Mouse (Mus musculus) midbrain, embryonic 16.5 days (tissue): Measurements from ENCODE around the gene H2-K1. TPM values are rescaled to one million over a fixed set of nuclear protein-coding genes. Genes with fewer than 3 reads are reported as not detected.
"Not testable (repeated sequence)": the region's sequence is repeated elsewhere in the genome, so short reads cannot be mapped to it uniquely, and the experiment has no call there.

Source experiments
- ATAC-seq: fragments of 200-750 bp; cut with Nextera tagmentation; 2 replicates; pipeline ENCODE4 v1.8.0; 2017; ENCODE audit warnings: moderate TSS enrichment
- H3K27ac ChIP-seq: fragments of 300-500 bp; sonication (generic); 2 replicates; pipeline ENCODE4 v1.5.1; 2014; ENCODE audit warnings: mild to moderate bottlenecking, low read length, mixed read lengths
- H3K27me3 ChIP-seq: fragments of 300-500 bp; sonication (generic); 2 replicates; pipeline ENCODE4 v1.6.1; 2014; ENCODE audit warnings: low read depth, low read length, mixed read lengths; ENCODE audit not compliant: control insufficient read depth, insufficient read depth
- H3K36me3 ChIP-seq: fragments of 300-500 bp; sonication (generic); 2 replicates; pipeline ENCODE4 v1.6.1; 2014; ENCODE audit warnings: mild to moderate bottlenecking, low read length, moderate library complexity, mixed read lengths; ENCODE audit not compliant: control insufficient read depth, insufficient read depth
- H3K4me1 ChIP-seq: fragments of 300-500 bp; sonication (generic); 2 replicates; pipeline ENCODE4 v1.6.1; 2014; ENCODE audit warnings: mild to moderate bottlenecking, low read length, mixed read lengths; ENCODE audit not compliant: control insufficient read depth, insufficient read depth
- H3K4me2 ChIP-seq: fragments of 300-500 bp; sonication (generic); 2 replicates; pipeline ENCODE4 v1.6.1; 2014; ENCODE audit warnings: mild to moderate bottlenecking, low read length, mixed read lengths
- H3K4me3 ChIP-seq: fragments of 300-500 bp; sonication (generic); 2 replicates; pipeline ENCODE4 v1.5.1; 2014; ENCODE audit warnings: low read depth, mild to moderate bottlenecking, low read length, moderate library complexity, mixed read lengths
- H3K9ac ChIP-seq: fragments of 300-500 bp; sonication (generic); 2 replicates; pipeline ENCODE4 v1.6.1; 2014; ENCODE audit warnings: low read depth, low read length, mixed read lengths
- H3K9me3 ChIP-seq: fragments of 300-500 bp; sonication (generic); replicated peaks from 2 replicates; pipeline ENCODE4 v1.6.1; 2014; ENCODE audit warnings: mild to moderate bottlenecking, low read length, mixed read lengths; ENCODE audit not compliant: control insufficient read depth, poor library complexity, severe bottlenecking
- WGBS: fragments of 180-500 bp; shearing (Covaris S2); extraction: QIAGEN DNeasy Blood & Tissue Kit; methylation state at CpG from one replicate; pipeline ENCODE4 v1.1.7; 2014; 5-methylcytosine and 5-hydroxymethylcytosine counted together
- polyA plus RNA-seq: library from polyadenylated mRNA; unstranded; fragments of >200 nt; fragmentation: Nextera tagmentation; extraction: Ambion mirVana; gene quantifications from 2 replicates; pipeline ENCODE4 v1.2.1, GENCODE M21; 2015

The H2-K1 gene
- polyA plus RNA-seq, 1 experiment from 2014 or later: 13.1 TPM

- H3K9ac ChIP-seq: peak within 1 kb of the TSS; percentile 94
- peak within 1 kb of the TSS; percentile 97 for H3K4me2 ChIP-seq
- WGBS: under 1% methylated on average over 50 of the region's 50 CpGs
- H3K9me3 ChIP-seq: no peaks in the 10 kb centered on the region
- H3K4me1 ChIP-seq: peaks cover 43% of the 10 kb centered on the region
- peaks cover 20% of the 10 kb centered on the region; the same call in 1 of the 2 replicates for H3K36me3 ChIP-seq
- peak; percentile 84 for ATAC-seq
- no peaks in the 10 kb centered on the region for H3K27me3 ChIP-seq
- peak within 1 kb of the TSS; percentile 94 for H3K27ac ChIP-seq
- peak within 1 kb of the TSS; percentile 88 for H3K4me3 ChIP-seq
Measured at GRCm38 (mm10) chr17:33955555-33956214, 44.5 kb downstream of the H2-K1 start, which contains the start of the genes Vps52 and Rps18. Gene Vps52 (plus strand): TSS chr17:33955812. Gene Rps18 (minus strand): TSS chr17:33956001.

GRCm38 (mm10) chr17:33954646-33955554 is 45.2 kb downstream of the H2-K1 start:
- H3K27me3 ChIP-seq: no peaks in the 10 kb centered on the region
- H3K9me3 ChIP-seq: no peaks in the 10 kb centered on the region
- peaks cover 19% of the 10 kb centered on the region; the same call in 1 of the 2 replicates for H3K36me3 ChIP-seq
- WGBS: under 1% methylated on average over 33 of the region's 33 CpGs
- peak overlapping the region; percentile 97 for H3K4me2 ChIP-seq
- H3K4me1 ChIP-seq: peaks cover 51% of the 10 kb centered on the region
- H3K4me3 ChIP-seq: peak overlapping the region; percentile 88
- H3K9ac ChIP-seq: peak overlapping the region; percentile 94
- H3K27ac ChIP-seq: peak overlapping the region; percentile 87
- peak; percentile 58 for ATAC-seq

GRCm38 (mm10) chr17:33953961-33954565 is 46.1 kb downstream of the H2-K1 start:
- Histone ChIP-seq H3K4me3 (peak overlapping the region; percentile 88), H3K4me1 (peaks cover 57% of the 10 kb centered on the region), H3K36me3 (peaks cover 11% of the 10 kb centered on the region; the same call in 1 of the 2 replicates), H3K27ac (no peak overlapping the region), H3K9me3 (no peaks in the 10 kb centered on the region), H3K4me2 (peak overlapping the region; percentile 97), H3K9ac (peak overlapping the region; percentile 94), H3K27me3 (no peaks in the 10 kb centered on the region)
- no peak for ATAC-seq
- WGBS: 36% methylated on average over 5 of the region's 5 CpGs

- H3K27me3 ChIP-seq: no peaks in the 10 kb centered on the region
- no peak overlapping the region for H3K9ac ChIP-seq
- ATAC-seq: no peak
- H3K9me3 ChIP-seq: no peaks in the 10 kb centered on the region
- no peak overlapping the region for H3K4me3 ChIP-seq
- H3K36me3 ChIP-seq: peaks cover 13% of the 10 kb centered on the region; the same call in 1 of the 2 replicates
- peaks cover 57% of the 10 kb centered on the region for H3K4me1 ChIP-seq
- H3K27ac ChIP-seq: no peak overlapping the region
- WGBS: 83% methylated on average over 3 of the region's 3 CpGs
- H3K4me2 ChIP-seq: no peak overlapping the region
Measured at GRCm38 (mm10) chr17:33953310-33953709, 46.8 kb downstream of the H2-K1 start.

- Histone ChIP-seq H3K4me1 (peaks cover 57% of the 10 kb centered on the region), H3K27ac (no peak overlapping the region), H3K9ac (0 out of 2 replicates have a peak overlapping the region, but pooled peaks have one; percentile 11), H3K4me3 (no peak overlapping the region), H3K36me3 (peaks cover 15% of the 10 kb centered on the region; the same call in 1 of the 2 replicates), H3K9me3 (no peaks in the 10 kb centered on the region), H3K4me2 (no peak overlapping the region), H3K27me3 (no peaks in the 10 kb centered on the region)
- WGBS: 87% methylated on average over 4 of the region's 4 CpGs
- ATAC-seq: no peak
Measured at GRCm38 (mm10) chr17:33952879-33953278, 47.3 kb downstream of the H2-K1 start.

GRCm38 (mm10) chr17:33952015-33952414 is 48.1 kb downstream of the H2-K1 start:
- not testable (repeated sequence) for H3K27ac ChIP-seq, H3K9ac ChIP-seq, ATAC-seq, H3K27me3 ChIP-seq, H3K9me3 ChIP-seq, H3K4me3 ChIP-seq
- peak overlapping the region; percentile 94 for H3K4me2 ChIP-seq
- H3K36me3 ChIP-seq: peaks cover 15% of the 10 kb centered on the region; the same call in 1 of the 2 replicates
- 73% methylated on average over 13 of the region's 13 CpGs for WGBS
- H3K4me1 ChIP-seq: peaks cover 56% of the 10 kb centered on the region

GRCm38 (mm10) chr17:33951021-33951946 is 48.9 kb downstream of the H2-K1 start, which contains the start of gene B3galt4:
Gene B3galt4 (minus strand): TSS chr17:33951488.
- Histone ChIP-seq H3K9me3 (no peaks in the 10 kb centered on the region), H3K36me3 (peaks cover 16% of the 10 kb centered on the region; the same call in 1 of the 2 replicates), H3K27ac (peak within 1 kb of the TSS; percentile 89), H3K4me3 (peak within 1 kb of the TSS; percentile 60), H3K9ac (peak within 1 kb of the TSS; percentile 84), H3K27me3 (no peaks in the 10 kb centered on the region), H3K4me2 (peak within 1 kb of the TSS; percentile 94), H3K4me1 (peaks cover 49% of the 10 kb centered on the region)
- WGBS: 1% methylated on average over 45 of the region's 45 CpGs
- ATAC-seq: peak; percentile 79
